Mouse (Mus musculus) telencephalon, adult 2 months (tissue): ENCODE data around the gene Gli2.

Source experiments
- DNase-seq: peaks from one replicate; pipeline ENCODE4 v3.0.0-alpha.2; 2011; ENCODE audit warnings: low read depth, low spot score

The Gli2 gene

GRCm38 (mm10) chr1:119051192-119051937, 2.1 kb downstream of the Gli2 start:
- no peak for DNase-seq

DNA sequence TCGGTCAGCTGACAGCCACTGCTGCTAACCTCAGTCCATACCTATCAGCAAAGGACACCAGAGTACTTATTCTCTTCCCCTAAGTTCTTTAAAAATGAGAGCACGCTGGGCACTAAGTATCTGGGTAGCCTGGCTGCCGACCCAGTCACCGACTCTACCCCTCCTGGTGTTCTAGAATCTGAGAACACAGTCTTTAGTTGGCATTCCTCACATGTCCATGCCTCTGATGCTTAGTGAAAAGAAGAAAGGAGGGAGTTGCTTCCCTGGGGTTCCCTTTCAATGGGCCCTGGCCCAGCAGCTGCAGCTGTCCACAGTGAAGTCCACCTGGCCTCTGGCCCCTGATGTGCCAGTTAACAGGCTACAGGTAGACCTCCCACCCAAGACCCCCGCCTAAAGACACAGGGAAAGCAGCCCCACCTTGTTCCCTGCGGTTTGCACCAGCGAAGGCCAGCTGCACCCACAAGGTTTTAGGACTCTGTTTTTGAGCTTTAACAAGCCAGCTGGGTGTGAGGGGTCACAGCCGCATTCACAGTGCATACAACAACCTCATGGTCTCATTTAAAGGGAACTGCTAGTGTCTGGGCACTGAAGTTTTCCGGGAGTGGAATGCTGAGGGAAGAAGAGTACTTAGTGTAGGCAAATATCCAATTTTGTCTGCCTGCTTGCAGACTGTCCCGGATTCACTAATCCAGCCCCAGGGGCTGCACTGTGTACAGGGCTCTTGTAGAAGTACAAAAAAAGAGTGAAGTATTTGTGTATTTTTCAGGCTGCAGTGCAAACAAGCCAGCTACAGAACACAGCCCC, 3.4 kb downstream of the Gli2 start:
- DNase-seq: no peak

GRCm38 (mm10) chr1:119048988-119049387, 4.4 kb downstream of the Gli2 start:
- DNase-seq: no peak

DNA sequence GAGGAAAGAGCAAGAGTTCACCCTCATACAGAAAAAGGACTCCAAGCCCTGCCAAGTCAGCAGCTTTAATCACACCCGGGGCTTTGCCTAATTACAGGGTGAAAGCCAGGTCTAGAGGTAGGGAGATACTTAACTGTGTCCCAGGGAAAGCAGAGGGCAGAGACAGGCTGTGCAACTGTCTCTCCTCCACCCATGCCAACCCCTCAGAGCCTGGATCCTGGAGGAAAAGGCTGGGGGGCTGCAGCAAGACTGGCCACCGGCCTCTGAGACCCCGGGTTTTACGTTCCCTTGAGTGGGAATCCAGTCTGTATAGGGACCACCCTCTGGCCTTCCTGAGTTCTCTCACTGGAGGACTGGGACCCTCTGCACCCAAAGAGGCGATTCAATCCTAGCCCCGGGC, 4.9 kb downstream of the Gli2 start:
- no peak for DNase-seq

- no peak for DNase-seq
Observed at GRCm38 (mm10) chr1:119047462-119048371, 5.7 kb downstream of the Gli2 start.

DNA sequence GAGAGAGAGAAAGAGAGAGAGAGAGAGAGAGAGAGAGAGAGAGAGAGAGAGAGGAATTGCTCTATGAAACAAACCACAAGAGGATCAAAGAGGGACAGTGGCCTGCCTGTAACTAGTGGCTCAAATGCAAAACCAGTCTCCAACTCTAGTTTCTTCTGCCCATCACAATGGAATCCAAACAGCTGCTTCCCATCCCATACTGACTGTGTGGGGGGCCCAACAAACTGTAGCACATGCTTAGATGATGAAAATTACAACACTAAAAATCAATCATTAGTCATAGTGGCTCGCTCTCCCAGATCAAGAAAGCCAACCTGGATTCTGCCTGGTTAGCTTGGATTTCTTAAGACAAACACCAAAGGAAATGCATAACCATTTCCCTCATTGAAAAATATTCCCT, 15.0 kb downstream of the Gli2 start:
- no peak for DNase-seq

DNA sequence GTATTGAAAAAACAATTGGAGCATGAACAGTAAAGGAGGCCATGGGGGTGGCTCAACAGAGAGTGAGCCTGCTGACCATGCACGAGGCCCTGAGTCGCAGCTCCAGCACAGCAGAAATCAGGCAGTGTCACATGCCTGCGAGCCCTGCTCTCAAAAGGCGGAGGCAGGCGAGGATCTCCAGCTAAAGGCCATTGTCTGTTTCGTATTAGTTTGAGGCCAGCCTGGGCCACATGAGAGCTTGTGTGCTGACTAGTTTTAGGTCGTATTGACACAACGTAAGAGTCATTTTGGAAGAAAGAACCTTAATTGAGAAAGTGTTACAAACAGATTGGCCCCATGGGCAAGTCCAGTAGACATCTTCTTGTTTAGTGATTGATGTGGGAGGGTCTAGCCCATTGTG, 17.5 kb downstream of the Gli2 start:
- no peak for DNase-seq

- DNase-seq: no peak
Observed at GRCm38 (mm10) chr1:119035301-119035700, 18.1 kb downstream of the Gli2 start.

GRCm38 (mm10) chr1:119034163-119034705, 19.2 kb downstream of the Gli2 start:
- peak; percentile 17 for DNase-seq

DNA sequence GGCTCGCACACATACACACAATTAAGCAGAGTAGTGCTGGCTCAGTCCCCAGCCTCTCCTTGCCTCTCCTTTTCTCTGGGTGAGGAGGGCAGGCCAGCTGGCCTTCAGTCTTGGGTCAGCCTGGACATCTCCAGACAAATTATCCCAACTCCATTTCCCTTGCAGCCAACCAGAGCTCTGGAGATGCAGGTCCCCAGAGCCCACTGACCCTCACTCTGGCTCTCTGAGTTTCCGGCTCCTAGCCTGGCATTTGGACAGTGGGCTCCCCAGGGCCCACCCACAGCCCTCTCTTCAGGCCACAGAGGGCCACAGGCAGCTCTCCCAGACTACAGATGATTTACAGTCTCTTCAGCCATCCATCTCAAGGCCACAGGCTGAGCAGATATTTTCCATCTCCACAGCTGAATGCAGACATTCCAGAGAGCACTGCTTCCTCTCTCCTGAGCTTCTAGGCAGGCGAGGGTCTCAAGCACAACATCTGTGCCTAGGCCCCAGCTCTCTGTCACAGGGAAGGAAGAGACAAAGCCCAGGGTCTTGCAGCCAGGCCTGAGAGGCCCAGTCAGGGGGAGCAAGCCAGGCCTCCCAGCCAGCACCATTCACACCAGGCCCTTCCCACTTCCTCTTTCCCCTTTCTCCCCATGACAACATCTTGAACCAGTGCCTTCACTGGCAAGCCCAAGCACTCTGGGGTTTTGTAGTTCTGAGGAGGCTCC, 19.8 kb downstream of the Gli2 start:
- peak; percentile 58 for DNase-seq

DNA sequence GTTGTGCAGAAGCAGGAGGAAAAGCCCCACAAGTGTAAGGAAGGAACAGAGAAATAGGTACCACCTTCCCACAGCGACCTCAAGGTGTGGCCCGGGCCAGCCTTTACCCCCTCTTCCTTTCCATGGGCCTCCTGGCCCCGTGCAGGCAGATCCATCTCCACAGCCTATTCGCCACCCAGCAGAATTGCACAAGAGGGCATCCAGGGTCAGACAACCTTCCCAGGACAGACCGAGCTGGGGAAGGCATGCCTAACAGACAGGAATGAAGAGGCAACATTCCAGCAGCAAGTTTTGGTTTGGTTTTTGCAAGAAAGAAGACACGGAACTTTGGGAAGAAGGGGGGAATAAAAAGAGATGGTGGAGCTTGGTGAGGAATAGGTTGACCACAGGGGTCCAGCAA, 22.2 kb downstream of the Gli2 start:
- no peak for DNase-seq

- DNase-seq: no peak
Observed at GRCm38 (mm10) chr1:119025647-119026358, 27.6 kb downstream of the Gli2 start.

- DNase-seq: no peak
Observed at GRCm38 (mm10) chr1:119022311-119022710, 31.1 kb downstream of the Gli2 start.

DNA sequence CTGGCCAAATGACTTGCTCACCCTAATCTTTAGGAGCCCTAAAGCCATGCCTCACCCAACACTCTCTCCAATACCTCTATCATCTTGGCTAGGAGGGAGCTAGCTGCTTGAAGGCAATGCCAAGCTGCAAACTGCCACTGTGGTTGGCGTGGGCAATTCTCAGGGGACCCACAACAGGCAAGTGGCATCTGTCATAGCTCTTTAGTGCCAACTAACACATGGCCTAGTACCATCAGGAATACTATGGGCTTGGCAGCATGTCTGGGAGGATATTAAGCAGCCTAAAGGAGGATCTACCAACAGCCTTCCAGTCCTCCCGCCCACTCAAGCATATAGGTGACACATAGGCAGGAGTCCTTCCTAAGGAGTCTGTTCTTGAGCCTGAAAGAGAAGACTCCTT, 33.3 kb downstream of the Gli2 start:
- peak; percentile 34 for DNase-seq

- DNase-seq: no peak
Observed at GRCm38 (mm10) chr1:119019056-119019455, 34.4 kb downstream of the Gli2 start.

DNA sequence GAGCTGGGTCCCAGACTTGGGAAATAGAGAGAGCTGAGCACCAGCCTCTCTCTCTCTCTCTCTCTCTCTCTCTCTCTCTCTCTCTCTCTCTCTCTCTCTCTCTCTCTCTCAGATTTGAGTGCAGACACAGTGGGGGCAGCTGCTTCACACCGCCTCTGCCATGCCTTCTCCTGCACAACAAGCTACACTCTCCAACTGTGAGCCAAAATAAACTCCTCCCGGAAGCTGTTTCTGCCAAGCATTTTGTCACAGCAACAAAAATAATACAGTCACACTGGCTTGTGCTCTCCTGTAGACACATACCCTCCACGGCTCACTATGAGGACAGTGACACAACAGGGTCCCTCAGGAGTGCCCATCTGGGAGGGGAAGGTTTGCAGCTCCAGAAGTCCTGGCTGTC, 36.6 kb downstream of the Gli2 start:
- peak; percentile 70 for DNase-seq

DNA sequence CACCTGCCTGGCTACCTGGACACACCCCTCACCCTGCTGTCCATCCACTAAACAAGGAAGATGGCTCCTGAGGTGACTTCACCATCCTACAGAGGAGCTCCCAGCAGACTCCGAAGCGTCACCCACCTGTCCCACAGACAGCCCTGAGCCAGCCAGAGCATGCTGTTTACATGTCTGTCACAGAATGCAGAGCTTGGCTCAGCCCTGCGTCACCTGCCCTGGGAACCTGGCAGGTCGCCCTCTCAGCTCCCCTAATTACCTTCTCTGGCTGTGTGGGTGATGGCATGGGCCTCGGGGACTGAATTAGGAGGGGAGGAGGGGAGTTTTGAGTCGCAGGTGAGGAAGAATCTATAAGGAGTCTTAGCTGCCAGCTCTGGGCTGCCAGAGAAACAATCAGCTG, 38.3 kb downstream of the Gli2 start:
- DNase-seq: no peak

DNA sequence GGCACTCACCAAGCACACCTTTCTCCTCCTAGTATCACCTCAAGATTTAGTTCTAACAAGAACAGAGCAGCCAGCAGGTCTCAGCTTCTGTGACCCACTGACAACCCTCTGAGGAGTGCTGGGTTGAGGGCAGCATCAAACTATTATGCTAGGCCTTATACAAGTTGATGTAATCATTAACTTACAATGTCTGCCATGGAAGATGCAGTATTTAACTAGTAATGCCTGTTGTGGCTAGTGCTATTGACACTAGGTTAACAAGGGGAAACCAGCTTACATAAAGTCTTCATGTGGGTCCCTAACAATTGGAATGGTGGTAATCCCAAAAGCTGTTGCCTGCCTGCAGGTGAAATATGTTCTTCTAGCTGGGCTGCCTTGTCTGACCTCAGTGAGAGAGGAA, 44.5 kb downstream of the Gli2 start:
- no peak for DNase-seq

- no peak for DNase-seq
Observed at GRCm38 (mm10) chr1:119003852-119004398, 49.5 kb downstream of the Gli2 start.

DNA sequence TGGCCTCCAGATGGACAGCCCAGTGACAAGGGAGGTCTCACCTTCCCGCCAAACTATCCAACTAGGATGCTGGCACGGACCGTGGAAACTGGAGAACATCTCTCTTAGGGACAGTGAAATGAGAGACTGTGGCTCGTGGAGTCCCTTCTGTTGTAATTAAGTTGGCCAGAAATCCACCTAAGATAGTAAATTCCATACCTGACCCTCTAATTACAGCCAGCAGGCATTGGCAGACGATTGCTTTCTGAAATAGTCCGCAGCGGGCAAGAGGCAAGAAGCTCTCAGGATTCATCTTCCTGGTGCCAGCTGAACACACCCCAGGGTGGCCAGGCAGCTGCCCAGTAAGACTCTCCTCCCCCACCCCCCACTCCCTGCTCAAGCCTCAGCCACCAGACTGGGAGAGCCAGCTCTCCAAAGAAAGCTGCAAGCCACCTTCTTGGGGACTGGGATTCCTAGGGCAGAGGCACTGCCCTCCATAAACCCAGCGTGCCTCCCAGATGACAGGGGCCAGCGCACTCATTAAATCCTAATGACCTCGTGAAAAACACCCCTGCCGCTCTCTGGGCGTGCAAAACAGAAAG, 51.9 kb downstream of the Gli2 start:
- no peak for DNase-seq
